Comparison of ENCODE assay signal across 9 mouse cellular contexts in the genomic region with DNA sequence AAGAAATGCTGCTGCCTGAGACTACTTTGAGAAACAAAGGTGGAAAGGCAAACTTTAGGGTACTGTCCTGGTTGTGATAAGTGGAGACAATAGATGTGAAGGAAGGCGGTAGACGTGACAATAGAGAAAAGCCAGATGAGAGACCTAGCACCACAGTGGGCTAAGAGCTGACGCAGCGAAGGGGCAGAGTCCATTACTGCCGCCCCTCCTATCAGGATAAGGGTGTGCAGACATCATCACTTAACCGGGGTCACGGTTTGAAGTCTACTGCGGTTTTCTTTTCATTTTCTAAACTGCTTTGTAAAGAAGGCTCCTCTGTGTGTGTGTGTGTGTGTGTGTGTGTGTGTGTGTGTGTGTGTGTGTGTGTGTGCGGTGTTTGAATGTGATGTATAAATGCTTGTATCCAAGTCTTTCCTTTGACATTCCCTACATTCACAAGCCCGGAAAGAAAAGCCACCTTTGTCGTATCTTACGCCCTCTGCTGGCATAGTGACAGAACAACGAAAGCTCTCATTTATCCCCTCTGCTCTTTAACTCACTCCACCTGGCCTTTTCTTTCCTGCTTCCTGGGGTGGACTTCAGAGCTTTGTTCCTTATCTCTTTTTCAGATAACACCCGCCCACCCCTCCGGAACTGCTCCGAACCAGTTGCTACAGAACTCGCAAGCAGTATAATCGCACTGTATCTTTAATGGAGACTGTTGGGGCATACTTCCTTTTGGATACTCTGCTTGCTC. TPM values are rescaled to one million over a fixed set of nuclear protein-coding genes. Genes with fewer than 3 reads are reported as not detected.
DNase-seq lines count a peak whose midpoint lies in the region; ATAC-seq lines count a peak whose summit lies in the region.
"Had no signal": no experiment of that assay in that cellular context is flagged by ENCODE, and none has a peak within 500 bp of the region (broad histone marks: within the 10 kb centered on the region; RNA-seq: fewer than 3 reads in every experiment).

No protein-coding gene starts in this region.

- H3K27ac ChIP-seq in heart, embryonic 15.5 days = no peak overlapping the region
- no peak overlapping the region for H3K27ac ChIP-seq in liver, embryonic 15.5 days (replicated peaks)
- H3K27ac ChIP-seq in forebrain, embryonic 16.5 days (ENCODE audit: low read length) = no peak overlapping the region
- H3K27ac ChIP-seq: embryonic facial prominence, embryonic 15.5 days had no signal

- H3K4me3 ChIP-seq in heart, embryonic 15.5 days = no peak overlapping the region
- H3K4me3 ChIP-seq in liver, embryonic 15.5 days (replicated peaks) = no peak overlapping the region
- no peak overlapping the region for H3K4me3 ChIP-seq in forebrain, embryonic 16.5 days (replicated peaks; ENCODE audit: low read length)
- H3K4me3 ChIP-seq: embryonic facial prominence, embryonic 15.5 days had no signal

- 39% methylated on average over 17 of the region's 18 CpGs for WGBS in heart, embryonic 15.5 days
- 34% methylated on average over 18 of the region's 18 CpGs for WGBS in liver, embryonic 15.5 days (ENCODE audit: insufficient replicate concordance)
- WGBS in forebrain, embryonic 16.5 days = 43% methylated on average over 18 of the region's 18 CpGs

- H3K36me3 ChIP-seq in heart, embryonic 15.5 days = no peaks in the 10 kb centered on the region
- no peaks in the 10 kb centered on the region for H3K36me3 ChIP-seq in liver, embryonic 15.5 days (replicated peaks)
- H3K36me3 ChIP-seq in forebrain, embryonic 16.5 days (ENCODE audit: control insufficient read depth, insufficient read depth) = no peaks in the 10 kb centered on the region
- H3K36me3 ChIP-seq: embryonic facial prominence, embryonic 15.5 days had no signal

- peak overlapping the region; percentile 30; the same call in 1 of the 2 replicates for H3K4me2 ChIP-seq in heart, embryonic 15.5 days
- peak overlapping the region; percentile 23; the same call in 1 of the 2 replicates for H3K4me2 ChIP-seq in liver, embryonic 15.5 days
- no peak overlapping the region for H3K4me2 ChIP-seq in forebrain, embryonic 16.5 days (ENCODE audit: low read length)
- H3K4me2 ChIP-seq: embryonic facial prominence, embryonic 15.5 days had no signal

- no peaks in the 10 kb centered on the region for H3K9me3 ChIP-seq in heart, embryonic 15.5 days (replicated peaks)
- no peaks in the 10 kb centered on the region for H3K9me3 ChIP-seq in liver, embryonic 15.5 days (replicated peaks)
- no peaks in the 10 kb centered on the region for H3K9me3 ChIP-seq in forebrain, embryonic 16.5 days (ENCODE audit: control insufficient read depth, low read length)
- H3K9me3 ChIP-seq: embryonic facial prominence, embryonic 15.5 days had no signal

- no peaks in the 10 kb centered on the region for H3K4me1 ChIP-seq in heart, embryonic 15.5 days (replicated peaks)
- H3K4me1 ChIP-seq in liver, embryonic 15.5 days (replicated peaks) = 0 out of 2 replicates have a peak, but pooled peaks cover 2% of the 10 kb centered on the region
- H3K4me1 ChIP-seq in forebrain, embryonic 16.5 days (replicated peaks; ENCODE audit: control insufficient read depth, insufficient read depth, low read length) = no peaks in the 10 kb centered on the region
- H3K4me1 ChIP-seq: embryonic facial prominence, embryonic 15.5 days had no signal

- no peak for ATAC-seq in CD4-positive, CD25-positive, alpha-beta regulatory T cell, adult 4 months
- no peak for ATAC-seq in heart, embryonic 15.5 days (replicated peaks; ENCODE audit: insufficient number of reproducible peaks, insufficient read depth, low FRiP score, low read depth)
- ATAC-seq in liver, embryonic 15.5 days (ENCODE audit: insufficient read depth) = no peak
- ATAC-seq in forebrain, embryonic 16.5 days = no peak

- intact Hi-C loops in left cerebral cortex, postnatal 14 days (cut with DNase I) = no loop called here
- intact Hi-C loops in left cerebral cortex, postnatal 36 days (cut with DNase I) = no loop called here

- H3K9ac ChIP-seq in heart, embryonic 15.5 days = no peak overlapping the region
- no peak overlapping the region for H3K9ac ChIP-seq in liver, embryonic 15.5 days
- no peak overlapping the region for H3K9ac ChIP-seq in forebrain, embryonic 16.5 days (replicated peaks; ENCODE audit: low read depth, low read length)
- H3K9ac ChIP-seq: embryonic facial prominence, embryonic 15.5 days had no signal

- peak; percentile 30 for DNase-seq in CD4-positive, CD25-positive, alpha-beta regulatory T cell, adult 2 months (ENCODE audit: low read depth, low spot score)
- DNase-seq in left cerebral cortex, postnatal 14 days (ENCODE audit: low spot score in 2 of 2) = peak; percentile 3 to 9
- DNase-seq in left cerebral cortex, postnatal 36 days (ENCODE audit: low spot score in 2 of 2) = no peak
- peak; percentile 64 for DNase-seq in yolk sac, embryonic 10.5 days (ENCODE audit: low spot score)

- no peaks in the 10 kb centered on the region for H3K27me3 ChIP-seq in heart, embryonic 15.5 days
- no peaks in the 10 kb centered on the region for H3K27me3 ChIP-seq in liver, embryonic 15.5 days
- no peaks in the 10 kb centered on the region for H3K27me3 ChIP-seq in forebrain, embryonic 16.5 days (replicated peaks; ENCODE audit: control insufficient read depth, insufficient read depth, low read length)
- H3K27me3 ChIP-seq: embryonic facial prominence, embryonic 15.5 days had no signal

RNA-seq across cellular contexts. Expression of gene Frmd7, which starts 17.7 kb away (rescaled TPM):
- polyA plus RNA-seq in CD4-positive, CD25-positive, alpha-beta regulatory T cell, adult 4 months (2017; shearing (Covaris generic)) = under 1 TPM; 0.15 to 0.29 TPM
- 1 to 10 TPM in 1 of 2 experiments, under 1 TPM in 1; 0.44 to 1.1 TPM for total RNA-seq in left cerebral cortex, postnatal 14 days (2021)
- total RNA-seq in left cerebral cortex, postnatal 36 days (2021) = 1 to 10 TPM in 1 of 2 experiments, under 1 TPM in 1; 0.64 to 2.1 TPM
- 0.15 and 0.23 TPM in 2 replicates for polyA plus RNA-seq in heart, embryonic 15.5 days (2015; fragmentation: Nextera tagmentation; extraction: Ambion mirVana)
- not detected in 2 replicates for polyA plus RNA-seq in liver, embryonic 15.5 days (2015; fragmentation: Nextera tagmentation; extraction: Ambion mirVana)
- 0.35 and 0.41 TPM in 2 replicates for polyA plus RNA-seq in forebrain, embryonic 16.5 days (2015; fragmentation: Nextera tagmentation; extraction: Ambion mirVana)

Comparison
In these comparisons a context has a peak if more than half of its experiments do, and no peak if none do; other contexts are left out.
1. DNase-seq: peak in CD4-positive, CD25-positive, alpha-beta regulatory T cell, adult 2 months (single experiment), left cerebral cortex, postnatal 14 days (2 of 2) and yolk sac, embryonic 10.5 days (single experiment); none in left cerebral cortex, postnatal 36 days (0 of 2).